Mouse (Mus musculus) kidney, embryonic 15.5 days (tissue): ENCODE data around the gene Gnai2. TPM values are rescaled to one million over a fixed set of nuclear protein-coding genes. Genes with fewer than 3 reads are reported as not detected.
A peak's percentile ranks its signal among the peaks of the same experiment; 100 is the strongest.

Experiments
- ATAC-seq: fragments of 200-750 bp; cut with Nextera tagmentation; replicated peaks from 2 replicates; pipeline ENCODE4 v1.8.0; 2017; ENCODE audit warnings: moderate TSS enrichment; ENCODE audit not compliant: low FRiP score
- H3K27ac ChIP-seq: fragments of 300-500 bp; sonication (generic); 2 replicates; pipeline ENCODE4 v1.5.1; 2015; ENCODE audit warnings: mild to moderate bottlenecking, inconsistent platforms
- H3K27me3 ChIP-seq: fragments of 300-500 bp; sonication (generic); 2 replicates; pipeline ENCODE4 v1.6.1; 2015; ENCODE audit warnings: inconsistent platforms
- H3K36me3 ChIP-seq: fragments of 300-500 bp; sonication (generic); 2 replicates; pipeline ENCODE4 v1.6.1; 2015; ENCODE audit warnings: inconsistent platforms
- H3K4me1 ChIP-seq: fragments of 300-500 bp; sonication (generic); 2 replicates; pipeline ENCODE4 v1.6.1; 2015; ENCODE audit warnings: inconsistent platforms
- H3K4me2 ChIP-seq: fragments of 300-500 bp; sonication (generic); 2 replicates; pipeline ENCODE4 v1.6.1; 2015; ENCODE audit warnings: moderate library complexity, mild to moderate bottlenecking, inconsistent platforms
- H3K4me3 ChIP-seq: fragments of 300-500 bp; sonication (generic); replicated peaks from 2 replicates; pipeline ENCODE4 v1.5.1; 2015; ENCODE audit warnings: mild to moderate bottlenecking, inconsistent platforms
- H3K9ac ChIP-seq: fragments of 300-500 bp; sonication (generic); 2 replicates; pipeline ENCODE4 v1.6.1; 2015; ENCODE audit warnings: mild to moderate bottlenecking, inconsistent platforms
- H3K9me3 ChIP-seq: fragments of 300-500 bp; sonication (generic); replicated peaks from 2 replicates; pipeline ENCODE4 v1.6.1; 2016; ENCODE audit warnings: inconsistent platforms
- WGBS: fragments of 180-500 bp; shearing (Covaris S2); methylation state at CpG from one replicate; pipeline ENCODE4 v1.1.7; 2015; ENCODE audit warnings: mixed read lengths; 5-methylcytosine and 5-hydroxymethylcytosine counted together
- polyA plus RNA-seq: library from polyadenylated mRNA; unstranded; fragments of >200 nt; fragmentation: Nextera tagmentation; extraction: Ambion mirVana; gene quantifications from 2 replicates; pipeline ENCODE4 v1.2.1, GENCODE M21; 2015

Gene Gnai2
- polyA plus RNA-seq, 1 experiment from 2014 or later = 424 TPM

GRCm38 (mm10) chr9:107654585-107654984 is 19.4 kb upstream of the Gnai2 start:
- Histone ChIP-seq H3K27me3 (no peaks in the 10 kb centered on the region), H3K36me3 (no peaks in the 10 kb centered on the region), H3K4me2 (no peak overlapping the region), H3K9ac (no peak overlapping the region), H3K27ac (no peak overlapping the region), H3K9me3 (no peaks in the 10 kb centered on the region), H3K4me3 (no peak overlapping the region), H3K4me1 (peaks cover 13% of the 10 kb centered on the region)
- WGBS = 94% methylated on average over 4 of the region's 4 CpGs
- no peak for ATAC-seq

- Histone ChIP-seq H3K4me2 (no peak overlapping the region), H3K9ac (no peak overlapping the region), H3K27ac (no peak overlapping the region), H3K9me3 (no peaks in the 10 kb centered on the region), H3K27me3 (no peaks in the 10 kb centered on the region), H3K4me1 (peaks cover 14% of the 10 kb centered on the region), H3K4me3 (no peak overlapping the region), H3K36me3 (no peaks in the 10 kb centered on the region)
- WGBS = 78% methylated on average over 2 of the region's 2 CpGs
- ATAC-seq = no peak
Measured at GRCm38 (mm10) chr9:107653474-107653873, 18.3 kb upstream of the Gnai2 start.

GRCm38 (mm10) chr9:107650708-107651481 is 15.7 kb upstream of the Gnai2 start:
- Histone ChIP-seq H3K9me3 (no peaks in the 10 kb centered on the region), H3K27me3 (no peaks in the 10 kb centered on the region), H3K27ac (no peak overlapping the region), H3K4me1 (peaks cover 14% of the 10 kb centered on the region), H3K9ac (no peak overlapping the region), H3K4me3 (no peak overlapping the region), H3K4me2 (no peak overlapping the region), H3K36me3 (no peaks in the 10 kb centered on the region)
- WGBS = 37% methylated on average over 12 of the region's 12 CpGs
- no peak; the same call in 1 of the 2 replicates for ATAC-seq

- Histone ChIP-seq H3K9me3 (no peaks in the 10 kb centered on the region), H3K4me1 (peaks cover 19% of the 10 kb centered on the region), H3K36me3 (no peaks in the 10 kb centered on the region), H3K9ac (no peak overlapping the region), H3K4me3 (no peak overlapping the region), H3K4me2 (no peak overlapping the region), H3K27me3 (no peaks in the 10 kb centered on the region), H3K27ac (no peak overlapping the region)
- no peak for ATAC-seq
- 60% methylated on average over 7 of the region's 7 CpGs for WGBS
Measured at GRCm38 (mm10) chr9:107650225-107650624, 15.1 kb upstream of the Gnai2 start.

- Histone ChIP-seq H3K4me2 (no peak overlapping the region), H3K27me3 (no peaks in the 10 kb centered on the region), H3K27ac (no peak overlapping the region), H3K36me3 (no peaks in the 10 kb centered on the region), H3K9ac (no peak overlapping the region), H3K4me1 (peaks cover 31% of the 10 kb centered on the region), H3K4me3 (no peak overlapping the region), H3K9me3 (no peaks in the 10 kb centered on the region)
- no peak for ATAC-seq
- WGBS = 71% methylated on average over 3 of the region's 3 CpGs
Measured at GRCm38 (mm10) chr9:107648767-107649166, 13.6 kb upstream of the Gnai2 start.

GRCm38 (mm10) chr9:107646975-107647374 is 11.8 kb upstream of the Gnai2 start:
- Histone ChIP-seq H3K4me3 (no peak overlapping the region), H3K4me2 (no peak overlapping the region), H3K27me3 (no peaks in the 10 kb centered on the region), H3K36me3 (no peaks in the 10 kb centered on the region), H3K4me1 (peaks cover 31% of the 10 kb centered on the region), H3K9me3 (no peaks in the 10 kb centered on the region), H3K27ac (no peak overlapping the region), H3K9ac (no peak overlapping the region)
- no peak for ATAC-seq
- WGBS = 82% methylated on average over 6 of the region's 6 CpGs

GRCm38 (mm10) chr9:107645577-107645976 is 10.4 kb upstream of the Gnai2 start:
- H3K4me2 ChIP-seq = peak overlapping the region; percentile 73; the same call in 1 of the 2 replicates
- 12% methylated on average over 5 of the region's 5 CpGs for WGBS

GRCm38 (mm10) chr9:107645153-107645510 is 10.0 kb upstream of the Gnai2 start:
- no peaks in the 10 kb centered on the region for H3K9me3 ChIP-seq
- H3K4me3 ChIP-seq = peak overlapping the region; percentile 40
- H3K9ac ChIP-seq = peak overlapping the region; percentile 56
- no peaks in the 10 kb centered on the region for H3K36me3 ChIP-seq
- H3K27me3 ChIP-seq = no peaks in the 10 kb centered on the region
- no peak overlapping the region for H3K27ac ChIP-seq
- WGBS = 36% methylated on average over 7 of the region's 7 CpGs
- ATAC-seq = peak; percentile 47
- peak overlapping the region; percentile 73 for H3K4me2 ChIP-seq
- H3K4me1 ChIP-seq = peaks cover 26% of the 10 kb centered on the region

More at GRCm38 (mm10) chr9:107645577-107645976, 10.4 kb upstream of the Gnai2 start:
- Histone ChIP-seq H3K4me3 (no peak overlapping the region), H3K9me3 (no peaks in the 10 kb centered on the region), H3K36me3 (no peaks in the 10 kb centered on the region), H3K27ac (no peak overlapping the region), H3K4me1 (peaks cover 24% of the 10 kb centered on the region), H3K27me3 (no peaks in the 10 kb centered on the region), H3K9ac (no peak overlapping the region)
- peak; percentile 59 for ATAC-seq

- ATAC-seq = peak; percentile 82
- 4% methylated on average over 35 of the region's 35 CpGs for WGBS
- H3K9ac ChIP-seq = peak overlapping the region; percentile 56
- peak overlapping the region; percentile 40 for H3K4me3 ChIP-seq
- no peaks in the 10 kb centered on the region for H3K36me3 ChIP-seq
- no peaks in the 10 kb centered on the region for H3K9me3 ChIP-seq
- 0 out of 2 replicates have a peak overlapping the region, but pooled peaks have one; percentile 33 for H3K27ac ChIP-seq
- H3K4me1 ChIP-seq = peaks cover 25% of the 10 kb centered on the region
- peak overlapping the region; percentile 73 for H3K4me2 ChIP-seq
- H3K27me3 ChIP-seq = no peaks in the 10 kb centered on the region
Measured at GRCm38 (mm10) chr9:107644495-107645152, 9.5 kb upstream of the Gnai2 start.

- WGBS = 89% methylated on average over 13 of the region's 13 CpGs
- ATAC-seq = no peak
- H3K9ac ChIP-seq = no peak overlapping the region
- no peak overlapping the region for H3K27ac ChIP-seq
- H3K9me3 ChIP-seq = no peaks in the 10 kb centered on the region
- H3K36me3 ChIP-seq = no peaks in the 10 kb centered on the region
- no peak overlapping the region for H3K4me3 ChIP-seq
- peaks cover 24% of the 10 kb centered on the region for H3K4me1 ChIP-seq
- H3K27me3 ChIP-seq = no peaks in the 10 kb centered on the region
- H3K4me2 ChIP-seq = peak overlapping the region; percentile 73; the same call in 1 of the 2 replicates
Measured at GRCm38 (mm10) chr9:107643544-107644214, 8.5 kb upstream of the Gnai2 start.

GRCm38 (mm10) chr9:107641666-107642065 is 6.5 kb upstream of the Gnai2 start:
- no peak overlapping the region for H3K4me3 ChIP-seq
- H3K4me2 ChIP-seq = no peak overlapping the region
- H3K27me3 ChIP-seq = no peaks in the 10 kb centered on the region
- H3K9me3 ChIP-seq = no peaks in the 10 kb centered on the region
- no peaks in the 10 kb centered on the region for H3K36me3 ChIP-seq
- 37% methylated on average over 8 of the region's 8 CpGs for WGBS
- H3K27ac ChIP-seq = no peak overlapping the region
- no peak for ATAC-seq
- H3K4me1 ChIP-seq = peaks cover 31% of the 10 kb centered on the region
- no peak overlapping the region for H3K9ac ChIP-seq

- Histone ChIP-seq H3K27me3 (no peaks in the 10 kb centered on the region), H3K4me2 (no peak overlapping the region), H3K4me3 (no peak overlapping the region), H3K27ac (0 out of 2 replicates have a peak overlapping the region, but pooled peaks have one; percentile 7), H3K4me1 (peaks cover 37% of the 10 kb centered on the region), H3K9ac (no peak overlapping the region), H3K36me3 (no peaks in the 10 kb centered on the region), H3K9me3 (no peaks in the 10 kb centered on the region)
- 43% methylated on average over 8 of the region's 8 CpGs for WGBS
- ATAC-seq = no peak
Measured at GRCm38 (mm10) chr9:107640257-107640772, 5.1 kb upstream of the Gnai2 start.
